Mouse (Mus musculus): Measurements from ENCODE around the gene Btbd35f13.
"Not testable (repeated sequence)": the region's sequence is repeated elsewhere in the genome, so short reads cannot be mapped to it uniquely, and the experiment has no call there.

Btbd35f13 gene

DNA sequence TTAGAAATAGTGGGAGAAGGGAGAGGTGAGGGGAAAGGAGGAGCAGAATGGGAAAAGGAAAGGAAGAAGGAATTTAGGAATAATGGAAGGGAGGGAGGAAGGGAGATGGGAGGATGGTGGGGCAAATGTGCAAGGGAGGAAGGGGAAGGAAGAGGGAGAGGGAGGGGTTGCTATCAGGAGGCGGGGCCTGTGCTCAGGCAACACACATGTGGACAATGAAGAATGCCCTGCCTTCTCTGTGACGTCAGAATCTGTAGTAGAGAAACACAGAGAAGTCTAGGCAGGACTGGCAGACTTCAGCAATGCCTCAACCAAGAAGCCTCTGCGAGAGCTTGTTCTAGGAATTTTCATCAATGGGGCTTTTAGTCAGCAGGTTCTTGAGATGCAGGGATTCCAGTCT lies at the start of gene Btbd35f13:
Btbd35f13 (plus strand) TSS at position 301 of the 400 bp plus-strand sequence.
- DNase-seq (ENCODE audit: low spot score) = not testable (repeated sequence)

DNA sequence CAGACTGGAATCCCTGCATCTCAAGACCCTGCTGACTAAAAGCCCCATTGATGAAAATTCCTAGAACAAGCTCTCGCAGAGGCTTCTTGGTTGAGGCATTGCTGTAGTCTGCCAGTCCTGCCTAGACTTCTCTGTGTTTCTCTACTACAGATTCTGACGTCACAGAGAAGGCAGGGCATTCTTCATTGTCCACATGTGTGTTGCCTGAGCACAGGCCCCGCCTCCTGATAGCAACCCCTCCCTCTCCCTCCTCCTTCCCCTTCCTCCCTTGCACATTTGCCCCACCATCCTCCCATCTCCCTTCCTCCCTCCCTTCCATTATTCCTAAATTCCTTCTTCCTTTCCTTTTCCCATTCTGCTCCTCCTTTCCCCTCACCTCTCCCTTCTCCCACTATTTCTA lies 45.3 kb downstream of the Btbd35f13 start, which contains the start of gene Btbd35f14:
Btbd35f14 (minus strand) TSS at position 101 of the 400 bp plus-strand sequence.
- not testable (repeated sequence) for DNase-seq (ENCODE audit: low spot score)

Data from testis, postnatal 14 days (tissue).